ENCODE assay signal across 17 mouse cellular contexts in genomic region chr16:81223841-81224240, GRCm38 (mm10). TPM values are rescaled to one million over a fixed set of nuclear protein-coding genes. Genes with fewer than 3 reads are reported as not detected.
DNase-seq lines count a peak whose midpoint lies in the region; ATAC-seq lines count a peak whose summit lies in the region.
"Had no signal": no experiment of that assay in that cellular context is flagged by ENCODE, and none has a peak within 500 bp of the region (broad histone marks: within the 10 kb centered on the region; RNA-seq: fewer than 3 reads in every experiment).

No protein-coding gene starts in this region.

- H3K27ac ChIP-seq in forebrain, embryonic 13.5 days: no peak overlapping the region
- H3K27ac ChIP-seq in midbrain, embryonic 13.5 days: no peak overlapping the region
- H3K27ac ChIP-seq in kidney, embryonic 15.5 days: no peak overlapping the region
- H3K27ac ChIP-seq: embryonic facial prominence, embryonic 12.5 days; heart, embryonic 13.5 days had no signal

- no peak for DNase-seq in frontal cortex, postnatal 14 days (ENCODE audit: low spot score in 2 of 2)
- peak; percentile 23 for DNase-seq in ES-CJ7 (ENCODE audit: low read depth, low spot score)
- no peak for DNase-seq in heart, adult 18-20 months
- DNase-seq in adrenal gland, postnatal 36 days: no peak
- DNase-seq: adrenal gland, postnatal 25 days; cerebellum, adult 18-20 months; kidney, postnatal 14 days; layer of hippocampus, postnatal 36 days; lung, postnatal 10 days; thymus, postnatal 36 days had no signal

- H3K4me1 ChIP-seq in forebrain, embryonic 13.5 days: peaks cover 10% of the 10 kb centered on the region
- H3K4me1 ChIP-seq in midbrain, embryonic 13.5 days (replicated peaks): peaks cover 15% of the 10 kb centered on the region
- H3K4me1 ChIP-seq in kidney, embryonic 15.5 days: no peaks in the 10 kb centered on the region
- H3K4me1 ChIP-seq: embryonic facial prominence, embryonic 12.5 days had no signal

- H3K36me3 ChIP-seq in forebrain, embryonic 13.5 days (ENCODE audit: poor library complexity, severe bottlenecking): no peaks in the 10 kb centered on the region
- H3K36me3 ChIP-seq in midbrain, embryonic 13.5 days: no peaks in the 10 kb centered on the region
- H3K36me3 ChIP-seq in kidney, embryonic 15.5 days: no peaks in the 10 kb centered on the region
- H3K36me3 ChIP-seq: embryonic facial prominence, embryonic 12.5 days; heart, embryonic 13.5 days had no signal

- no peaks in the 10 kb centered on the region for H3K27me3 ChIP-seq in forebrain, embryonic 13.5 days
- no peaks in the 10 kb centered on the region for H3K27me3 ChIP-seq in midbrain, embryonic 13.5 days
- H3K27me3 ChIP-seq in kidney, embryonic 15.5 days: no peaks in the 10 kb centered on the region
- H3K27me3 ChIP-seq: embryonic facial prominence, embryonic 12.5 days; heart, embryonic 13.5 days had no signal

- H3K9me3 ChIP-seq in forebrain, embryonic 13.5 days (replicated peaks): no peaks in the 10 kb centered on the region
- no peaks in the 10 kb centered on the region for H3K9me3 ChIP-seq in midbrain, embryonic 13.5 days
- H3K9me3 ChIP-seq in kidney, embryonic 15.5 days (replicated peaks): no peaks in the 10 kb centered on the region
- H3K9me3 ChIP-seq: embryonic facial prominence, embryonic 12.5 days; heart, embryonic 13.5 days had no signal

- H3K4me3 ChIP-seq in forebrain, embryonic 13.5 days: no peak overlapping the region
- H3K4me3 ChIP-seq in midbrain, embryonic 13.5 days (replicated peaks): no peak overlapping the region
- H3K4me3 ChIP-seq in kidney, embryonic 15.5 days (replicated peaks): no peak overlapping the region
- H3K4me3 ChIP-seq: embryonic facial prominence, embryonic 12.5 days; heart, embryonic 13.5 days had no signal

- peak overlapping the region; percentile 12; the same call in 1 of the 2 replicates for H3K4me2 ChIP-seq in forebrain, embryonic 13.5 days
- H3K4me2 ChIP-seq in midbrain, embryonic 13.5 days (replicated peaks): no peak overlapping the region
- no peak overlapping the region for H3K4me2 ChIP-seq in kidney, embryonic 15.5 days
- H3K4me2 ChIP-seq: embryonic facial prominence, embryonic 12.5 days; heart, embryonic 13.5 days had no signal

- 5% methylated on average over 1 of the region's 1 CpGs for whole genome bisulfite sequencing in forebrain, embryonic 13.5 days
- WGBS in midbrain, embryonic 13.5 days: 5% methylated on average over 1 of the region's 1 CpGs
- 69% methylated on average over 1 of the region's 1 CpGs for WGBS in kidney, embryonic 15.5 days

- no peak overlapping the region for H3K9ac ChIP-seq in forebrain, embryonic 13.5 days
- no peak overlapping the region for H3K9ac ChIP-seq in midbrain, embryonic 13.5 days (replicated peaks)
- H3K9ac ChIP-seq in kidney, embryonic 15.5 days: no peak overlapping the region
- H3K9ac ChIP-seq: embryonic facial prominence, embryonic 12.5 days; heart, embryonic 13.5 days had no signal

- 0 out of 2 replicates have a peak, but pooled peaks have one; percentile 16 for ATAC-seq in frontal cortex, adult (ENCODE audit: low TSS enrichment)
- peak; percentile 86; the same call in 1 of the 2 replicates for ATAC-seq in forebrain, embryonic 13.5 days
- peak; percentile 74 for ATAC-seq in midbrain, embryonic 13.5 days
- ATAC-seq in kidney, embryonic 15.5 days (replicated peaks; ENCODE audit: low FRiP score): no peak
- ATAC-seq: inflammation-experienced regulatory T-cells, adult 6 months had no signal

RNA-seq across cellular contexts. Expression of gene Ncam2, which starts 23.3 kb away (rescaled TPM):
- 5.7 and 7.5 TPM in 2 replicates for polyA plus RNA-seq in forebrain, embryonic 13.5 days (2015; fragmentation: Nextera tagmentation; extraction: Ambion mirVana)
- 13.3 and 13.7 TPM in 2 replicates for polyA plus RNA-seq in midbrain, embryonic 13.5 days (2015; fragmentation: Nextera tagmentation; extraction: Ambion mirVana)
- under 1 TPM in 1 of 2 experiments, not detected in 1; 0.10 TPM for total RNA-seq in heart, adult 18-20 months (2021)
- 1 to 10 TPM; 1.1 to 1.2 TPM for total RNA-seq in adrenal gland, postnatal 36 days (2021)
- polyA plus RNA-seq in kidney, embryonic 15.5 days (2015; fragmentation: Nextera tagmentation; extraction: Ambion mirVana): 1.1 and 1.3 TPM in 2 replicates
- polyA plus RNA-seq: inflammation-experienced regulatory T-cells, adult 6 months had no signal
